Mouse (Mus musculus) heart, embryonic 14.5 days (tissue): ENCODE data around the gene Dnajb5. TPM values are rescaled to one million over a fixed set of nuclear protein-coding genes. Genes with fewer than 3 reads are reported as not detected.
"Not testable (repeated sequence)": the region's sequence is repeated elsewhere in the genome, so short reads cannot be mapped to it uniquely, and the experiment has no call there.

ENCODE experiments used
- ATAC-seq: fragments of 200-750 bp; cut with Nextera tagmentation; 2 replicates; pipeline ENCODE4 v1.8.0; 2017; ENCODE audit warnings: low read depth, moderate TSS enrichment; ENCODE audit not compliant: insufficient number of reproducible peaks, insufficient read depth, low FRiP score
- H3K27ac ChIP-seq, 2 experiments: fragments of 200-500 bp in 1 of 2; fragments of 300-500 bp in 1 of 2; sonication (generic) in 1 of 2; replicated peaks in 1 of 2; 2 replicates each; pipeline ENCODE4 v1.5.1; 2012 to 2014; ENCODE audit warnings: low read depth in 2 of 2, low read length in 2 of 2, control low read depth in 1 of 2, mild to moderate bottlenecking in 1 of 2, mixed read lengths in 1 of 2; ENCODE audit not compliant: control insufficient read depth in 1 of 2, insufficient read depth in 1 of 2
- H3K27me3 ChIP-seq: fragments of 300-500 bp; sonication (generic); 2 replicates; pipeline ENCODE4 v1.6.1; 2014; ENCODE audit warnings: mild to moderate bottlenecking, low read length, control low read depth; ENCODE audit not compliant: control insufficient read depth, insufficient read depth
- H3K36me3 ChIP-seq: fragments of 300-500 bp; sonication (generic); 2 replicates; pipeline ENCODE4 v1.6.1; 2014; ENCODE audit warnings: mild to moderate bottlenecking, control low read depth, low read length, mixed read lengths; ENCODE audit not compliant: control insufficient read depth, insufficient read depth
- H3K4me1 ChIP-seq, 2 experiments: fragments of 200-500 bp in 1 of 2; fragments of 300-500 bp in 1 of 2; sonication (generic) in 1 of 2; 2 replicates each; pipeline ENCODE4 v1.6.1; 2012 to 2014; ENCODE audit warnings: low read length in 2 of 2, control low read depth in 1 of 2, mixed read lengths in 1 of 2; ENCODE audit not compliant: control insufficient read depth in 2 of 2, insufficient read depth in 2 of 2
- H3K4me2 ChIP-seq: fragments of 300-500 bp; sonication (generic); 2 replicates; pipeline ENCODE4 v1.6.1; 2014; ENCODE audit warnings: mild to moderate bottlenecking, low read length
- H3K4me3 ChIP-seq, 2 experiments: fragments of 200-500 bp in 1 of 2; fragments of 300-500 bp in 1 of 2; sonication (generic) in 1 of 2; 2 replicates each; pipeline ENCODE4 v1.5.1; 2012 to 2014; ENCODE audit warnings: low read length in 2 of 2, mild to moderate bottlenecking in 2 of 2, control low read depth in 1 of 2, low read depth in 1 of 2, moderate library complexity in 1 of 2; ENCODE audit not compliant: control insufficient read depth in 1 of 2, insufficient read depth in 1 of 2
- H3K9ac ChIP-seq: fragments of 300-500 bp; sonication (generic); 2 replicates; pipeline ENCODE4 v1.6.1; 2014; ENCODE audit warnings: mild to moderate bottlenecking, low read length
- H3K9me3 ChIP-seq: fragments of 300-500 bp; sonication (generic); 2 replicates; pipeline ENCODE4 v1.6.1; 2016; ENCODE audit warnings: low read length, control low read depth; ENCODE audit not compliant: control insufficient read depth
- WGBS: fragments of 180-500 bp; shearing (Covaris S2); extraction: QIAGEN DNeasy Blood & Tissue Kit; methylation state at CpG from one replicate; pipeline ENCODE4 v1.1.7; 2014; 5-methylcytosine and 5-hydroxymethylcytosine counted together
- polyA plus RNA-seq: library from polyadenylated mRNA; unstranded; fragments of >200 nt; fragmentation: Nextera tagmentation; extraction: Ambion mirVana; gene quantifications from 2 replicates; pipeline ENCODE4 v1.2.1, GENCODE M21; 2014

The Dnajb5 gene
- polyA plus RNA-seq, 1 experiment from 2014 or later: 18.3 TPM

- Histone ChIP-seq H3K4me3 (peak overlapping the region; percentile 66 to 90), H3K27ac (peak overlapping the region; percentile 97), H3K4me2 (peak overlapping the region; percentile 74), H3K9ac (peak overlapping the region; percentile 89), H3K4me1 (peaks cover 4 to 19% of the 10 kb centered on the region in 2 experiments), H3K27me3 (no peaks in the 10 kb centered on the region), H3K9me3 (no peaks in the 10 kb centered on the region), H3K36me3 (peaks cover 25% of the 10 kb centered on the region)
- WGBS: under 1% methylated on average over 51 of the region's 51 CpGs
- ATAC-seq: peak; percentile 84
Measured at GRCm38 (mm10) chr4:42999451-43000140, 50.0 kb downstream of the Dnajb5 start.

DNA sequence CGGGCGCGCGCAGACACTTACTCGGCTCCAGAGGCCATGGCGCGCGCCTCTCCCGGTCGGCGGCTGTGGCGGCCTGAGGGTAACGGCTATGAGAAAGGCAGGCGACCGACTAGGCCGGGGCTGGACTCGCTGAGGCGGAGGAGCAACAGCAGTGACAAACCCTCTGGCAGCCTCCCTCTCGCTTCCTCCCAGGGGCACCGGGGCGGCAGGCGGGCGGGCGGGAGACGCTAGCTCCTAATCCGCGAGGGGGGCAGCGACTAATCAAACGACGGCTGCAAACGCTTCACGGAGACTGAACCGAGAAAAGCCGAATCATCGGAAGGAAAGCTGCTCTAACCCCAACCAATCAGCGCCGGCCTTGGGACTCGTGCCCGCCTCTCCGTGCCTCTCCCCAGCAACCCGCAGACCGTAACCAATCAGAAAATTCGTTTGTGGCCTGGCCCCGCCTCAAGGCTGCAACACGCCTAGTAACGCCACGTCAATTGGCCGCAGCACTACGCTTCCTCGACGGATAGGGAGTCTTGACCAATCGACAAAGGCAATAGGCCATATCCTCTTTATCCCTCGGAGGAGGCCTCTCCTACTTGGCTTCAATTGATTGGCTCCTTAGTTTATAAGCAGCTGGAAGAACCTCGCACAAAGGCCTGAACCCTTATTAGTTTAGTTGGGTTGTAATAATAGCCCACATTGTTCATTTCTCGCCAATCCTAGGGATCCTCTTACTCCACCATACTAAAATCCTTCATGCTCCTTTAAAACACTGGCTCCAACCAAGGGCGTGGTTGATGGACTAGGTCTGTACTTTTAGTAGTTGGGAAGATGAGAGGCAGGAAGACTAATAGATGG lies 50.8 kb downstream of the Dnajb5 start, which contains the start of gene Vcp:
TSS of gene Vcp (minus strand) at position 367 of the 846 bp plus-strand sequence.
- Histone ChIP-seq H3K27ac (peak within 1 kb of the TSS; percentile 97), H3K9ac (peak within 1 kb of the TSS; percentile 89), H3K4me2 (peak within 1 kb of the TSS; percentile 74), H3K36me3 (peaks cover 21% of the 10 kb centered on the region), H3K4me3 (peak within 1 kb of the TSS; percentile 66 to 90), H3K4me1 (peaks cover 4 to 19% of the 10 kb centered on the region in 2 experiments)
- 1% methylated on average over 45 of the region's 56 CpGs for WGBS
- not testable (repeated sequence) for H3K27me3 ChIP-seq, H3K9me3 ChIP-seq
- ATAC-seq: peak; percentile 97

DNA sequence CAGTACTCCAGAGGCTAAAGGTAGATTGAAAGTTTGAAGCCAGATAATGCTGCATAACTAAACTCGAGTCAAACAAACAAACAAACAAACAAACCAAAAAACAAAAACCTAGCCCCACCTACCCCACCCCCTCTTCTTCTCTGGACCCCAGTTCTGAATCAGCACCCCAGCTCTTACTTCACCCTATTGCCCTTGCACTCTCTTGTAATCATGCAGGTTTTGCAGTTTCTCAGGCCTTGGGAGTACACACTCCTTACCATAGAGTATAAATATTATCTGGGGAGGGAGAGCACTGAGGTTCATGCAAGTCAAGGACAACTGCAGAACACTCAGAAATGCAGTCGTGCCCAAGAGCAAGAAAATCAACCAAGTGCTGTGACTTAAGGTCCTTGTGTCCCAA lies 51.7 kb downstream of the Dnajb5 start:
- 79% methylated on average over 2 of the region's 2 CpGs for WGBS
- Histone ChIP-seq H3K9ac (no peak overlapping the region), H3K27ac (no peak overlapping the region), H3K27me3 (no peaks in the 10 kb centered on the region), H3K4me2 (no peak overlapping the region), H3K4me3 (no peak overlapping the region), H3K4me1 (peaks cover 4 to 19% of the 10 kb centered on the region in 2 experiments), H3K9me3 (no peaks in the 10 kb centered on the region), H3K36me3 (peaks cover 13% of the 10 kb centered on the region)
- no peak for ATAC-seq

GRCm38 (mm10) chr4:43002756-43003439 lies 53.3 kb downstream of the Dnajb5 start:
- Histone ChIP-seq H3K36me3 (peaks cover 10% of the 10 kb centered on the region; the same call in 1 of the 2 replicates), H3K4me1 (peaks cover 4 to 9% of the 10 kb centered on the region in 2 experiments), H3K4me3 (no peak overlapping the region), H3K27ac (no peak overlapping the region), H3K9ac (no peak overlapping the region), H3K27me3 (no peaks in the 10 kb centered on the region), H3K4me2 (no peak overlapping the region), H3K9me3 (no peaks in the 10 kb centered on the region)
- ATAC-seq: no peak
- WGBS: 74% methylated on average over 12 of the region's 12 CpGs

GRCm38 (mm10) chr4:43004951-43005350 lies 55.3 kb downstream of the Dnajb5 start:
- WGBS: 91% methylated on average over 3 of the region's 3 CpGs
- H3K27ac ChIP-seq: no peak overlapping the region
- peaks cover 10% of the 10 kb centered on the region; the same call in 1 of the 2 replicates for H3K36me3 ChIP-seq
- H3K4me3 ChIP-seq: no peak overlapping the region
- H3K9ac ChIP-seq: no peak overlapping the region
- H3K4me2 ChIP-seq: no peak overlapping the region
- no peaks in the 10 kb centered on the region for H3K9me3 ChIP-seq
- H3K27me3 ChIP-seq: no peaks in the 10 kb centered on the region
- peaks cover 4 to 7% of the 10 kb centered on the region in 2 experiments; a peak in 2 of 4 replicates for H3K4me1 ChIP-seq
- no peak for ATAC-seq

- Histone ChIP-seq H3K27ac (no peak overlapping the region), H3K4me3 (no peak overlapping the region), H3K27me3 (no peaks in the 10 kb centered on the region), H3K9ac (no peak overlapping the region), H3K36me3 (peaks cover 10% of the 10 kb centered on the region; the same call in 1 of the 2 replicates), H3K4me2 (no peak overlapping the region), H3K9me3 (no peaks in the 10 kb centered on the region), H3K4me1 (peaks cover 6 to 7% of the 10 kb centered on the region in 2 experiments; a peak in 3 of 4 replicates)
- no peak for ATAC-seq
- WGBS: 58% methylated on average over 2 of the region's 2 CpGs
Measured at GRCm38 (mm10) chr4:43005765-43006164, 56.2 kb downstream of the Dnajb5 start.
